Mouse (Mus musculus): Measurements from ENCODE around the gene Camsap1. TPM values are rescaled to one million over a fixed set of nuclear protein-coding genes. Genes with fewer than 3 reads are reported as not detected.

Camsap1 gene
- polyA plus RNA-seq, 1 experiment from 2014 or later = 14.1 TPM

- Histone ChIP-seq H3K27ac (ENCODE audit: low read depth, low read length) (no peak overlapping the region; the same call in 1 of the 2 replicates), H3K4me2 (no peak overlapping the region), H3K9ac (ENCODE audit: low read depth, low read length) (no peak overlapping the region), H3K27me3 (ENCODE audit: control insufficient read depth, insufficient read depth, low read length) (no peaks in the 10 kb centered on the region), H3K9me3 (replicated peaks; ENCODE audit: control insufficient read depth, low read length) (no peaks in the 10 kb centered on the region), H3K36me3 (ENCODE audit: control insufficient read depth, insufficient read depth, low read length) (peaks cover 2% of the 10 kb centered on the region; the same call in 1 of the 2 replicates), H3K4me1 (ENCODE audit: control insufficient read depth, insufficient read depth, low read length) (peaks cover 19% of the 10 kb centered on the region), H3K4me3 (ENCODE audit: low read depth, low read length) (no peak overlapping the region)
- no peak for ATAC-seq (replicated peaks; ENCODE audit: insufficient number of reproducible peaks, low FRiP score, low TSS enrichment)
- WGBS (ENCODE audit: insufficient replicate concordance) = 50% methylated on average over 2 of the region's 2 CpGs
These were observed 12.7 kb downstream of the Camsap1 start for GRCm38 (mm10) chr2:25970426-25970825.

- WGBS (ENCODE audit: insufficient replicate concordance) = 90% methylated on average over 4 of the region's 4 CpGs
- Histone ChIP-seq H3K27ac (ENCODE audit: low read depth, low read length) (no peak overlapping the region), H3K27me3 (ENCODE audit: control insufficient read depth, insufficient read depth, low read length) (no peaks in the 10 kb centered on the region), H3K4me3 (ENCODE audit: low read depth, low read length) (no peak overlapping the region), H3K36me3 (ENCODE audit: control insufficient read depth, insufficient read depth, low read length) (peaks cover 3% of the 10 kb centered on the region; the same call in 1 of the 2 replicates), H3K9ac (ENCODE audit: low read depth, low read length) (no peak overlapping the region), H3K9me3 (replicated peaks; ENCODE audit: control insufficient read depth, low read length) (no peaks in the 10 kb centered on the region), H3K4me1 (ENCODE audit: control insufficient read depth, insufficient read depth, low read length) (peaks cover 19% of the 10 kb centered on the region), H3K4me2 (no peak overlapping the region)
- no peak for ATAC-seq (replicated peaks; ENCODE audit: insufficient number of reproducible peaks, low FRiP score, low TSS enrichment)
These were observed 13.8 kb downstream of the Camsap1 start for GRCm38 (mm10) chr2:25969319-25969718.

- 89% methylated on average over 3 of the region's 3 CpGs for WGBS (ENCODE audit: insufficient replicate concordance)
- H3K27me3 ChIP-seq (ENCODE audit: control insufficient read depth, insufficient read depth, low read length) = no peaks in the 10 kb centered on the region
- ATAC-seq (replicated peaks; ENCODE audit: insufficient number of reproducible peaks, low FRiP score, low TSS enrichment) = no peak
- H3K4me3 ChIP-seq (ENCODE audit: low read depth, low read length) = no peak overlapping the region
- H3K4me2 ChIP-seq = no peak overlapping the region
- no peaks in the 10 kb centered on the region for H3K4me1 ChIP-seq (ENCODE audit: control insufficient read depth, insufficient read depth, low read length)
- H3K36me3 ChIP-seq (ENCODE audit: control insufficient read depth, insufficient read depth, low read length) = peaks cover 15% of the 10 kb centered on the region
- H3K9ac ChIP-seq (ENCODE audit: low read depth, low read length) = no peak overlapping the region
- H3K27ac ChIP-seq (ENCODE audit: low read depth, low read length) = no peak overlapping the region
- no peaks in the 10 kb centered on the region for H3K9me3 ChIP-seq (replicated peaks; ENCODE audit: control insufficient read depth, low read length)
These were observed 33.8 kb downstream of the Camsap1 start for GRCm38 (mm10) chr2:25949291-25949690.

- Histone ChIP-seq H3K4me3 (ENCODE audit: low read depth, low read length) (no peak overlapping the region), H3K4me2 (no peak overlapping the region), H3K27me3 (ENCODE audit: control insufficient read depth, insufficient read depth, low read length) (no peaks in the 10 kb centered on the region), H3K36me3 (ENCODE audit: control insufficient read depth, insufficient read depth, low read length) (peaks cover 25% of the 10 kb centered on the region), H3K9ac (ENCODE audit: low read depth, low read length) (no peak overlapping the region), H3K4me1 (ENCODE audit: control insufficient read depth, insufficient read depth, low read length) (no peaks in the 10 kb centered on the region), H3K9me3 (replicated peaks; ENCODE audit: control insufficient read depth, low read length) (no peaks in the 10 kb centered on the region), H3K27ac (ENCODE audit: low read depth, low read length) (no peak overlapping the region)
- WGBS (ENCODE audit: insufficient replicate concordance) = 67% methylated on average over 3 of the region's 3 CpGs
- ATAC-seq (replicated peaks; ENCODE audit: insufficient number of reproducible peaks, low FRiP score, low TSS enrichment) = no peak
These were observed 35.1 kb downstream of the Camsap1 start for GRCm38 (mm10) chr2:25947950-25948349.

DNA sequence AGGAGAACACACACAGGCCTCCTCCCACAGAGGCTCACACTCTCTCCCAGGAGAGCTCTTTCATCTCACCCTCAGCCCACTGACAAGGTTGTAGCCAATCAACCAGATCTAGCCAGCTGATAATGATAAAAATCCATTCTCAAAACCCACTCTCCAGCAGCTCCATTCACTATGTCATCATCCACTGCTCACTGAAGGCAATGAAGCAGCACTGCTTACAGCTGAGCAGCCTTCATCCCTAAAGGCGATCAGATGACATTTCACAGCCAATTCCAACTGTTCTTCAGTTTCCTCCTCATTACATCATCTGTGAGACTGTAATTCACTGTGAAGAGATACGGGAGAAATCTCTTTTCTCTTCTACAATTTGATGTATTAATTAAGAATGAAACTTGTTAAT, 39.3 kb downstream of the Camsap1 start:
- Histone ChIP-seq H3K4me2 (no peak overlapping the region), H3K4me1 (ENCODE audit: control insufficient read depth, insufficient read depth, low read length) (no peaks in the 10 kb centered on the region), H3K36me3 (ENCODE audit: control insufficient read depth, insufficient read depth, low read length) (peaks cover 24% of the 10 kb centered on the region), H3K27me3 (ENCODE audit: control insufficient read depth, insufficient read depth, low read length) (no peaks in the 10 kb centered on the region), H3K9me3 (replicated peaks; ENCODE audit: control insufficient read depth, low read length) (no peaks in the 10 kb centered on the region), H3K9ac (ENCODE audit: low read depth, low read length) (no peak overlapping the region), H3K27ac (ENCODE audit: low read depth, low read length) (no peak overlapping the region), H3K4me3 (ENCODE audit: low read depth, low read length) (no peak overlapping the region)
- no peak for ATAC-seq (replicated peaks; ENCODE audit: insufficient number of reproducible peaks, low FRiP score, low TSS enrichment)
- 85% methylated on average over 2 of the region's 2 CpGs for WGBS (ENCODE audit: insufficient replicate concordance)

DNA sequence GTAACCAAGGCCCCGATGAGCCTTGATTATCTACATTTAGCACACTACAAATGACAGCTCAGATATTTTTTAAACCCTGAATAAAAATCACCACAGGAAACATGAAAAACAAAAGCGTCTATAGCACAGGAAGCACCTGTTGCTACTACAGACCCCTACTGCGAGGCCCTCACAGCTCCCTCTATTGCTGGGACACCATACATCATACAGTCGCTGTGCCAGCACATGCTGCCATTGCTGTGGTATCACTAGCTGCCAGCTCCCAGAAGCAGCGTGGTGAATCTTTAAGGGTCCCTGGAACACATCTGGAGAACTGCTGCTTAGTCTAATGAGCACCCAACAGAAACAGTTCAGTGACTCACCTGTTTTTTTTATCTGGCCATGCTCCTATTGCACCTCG, 42.6 kb downstream of the Camsap1 start:
- H3K9ac ChIP-seq (ENCODE audit: low read depth, low read length) = no peak overlapping the region
- WGBS (ENCODE audit: insufficient replicate concordance) = 85% methylated on average over 6 of the region's 6 CpGs
- H3K4me3 ChIP-seq (ENCODE audit: low read depth, low read length) = no peak overlapping the region
- no peaks in the 10 kb centered on the region for H3K9me3 ChIP-seq (replicated peaks; ENCODE audit: control insufficient read depth, low read length)
- no peak overlapping the region for H3K27ac ChIP-seq (ENCODE audit: low read depth, low read length)
- ATAC-seq (replicated peaks; ENCODE audit: insufficient number of reproducible peaks, low FRiP score, low TSS enrichment) = no peak
- no peaks in the 10 kb centered on the region for H3K27me3 ChIP-seq (ENCODE audit: control insufficient read depth, insufficient read depth, low read length)
- H3K4me2 ChIP-seq = no peak overlapping the region
- H3K4me1 ChIP-seq (ENCODE audit: control insufficient read depth, insufficient read depth, low read length) = no peaks in the 10 kb centered on the region
- peaks cover 28% of the 10 kb centered on the region for H3K36me3 ChIP-seq (ENCODE audit: control insufficient read depth, insufficient read depth, low read length)

DNA sequence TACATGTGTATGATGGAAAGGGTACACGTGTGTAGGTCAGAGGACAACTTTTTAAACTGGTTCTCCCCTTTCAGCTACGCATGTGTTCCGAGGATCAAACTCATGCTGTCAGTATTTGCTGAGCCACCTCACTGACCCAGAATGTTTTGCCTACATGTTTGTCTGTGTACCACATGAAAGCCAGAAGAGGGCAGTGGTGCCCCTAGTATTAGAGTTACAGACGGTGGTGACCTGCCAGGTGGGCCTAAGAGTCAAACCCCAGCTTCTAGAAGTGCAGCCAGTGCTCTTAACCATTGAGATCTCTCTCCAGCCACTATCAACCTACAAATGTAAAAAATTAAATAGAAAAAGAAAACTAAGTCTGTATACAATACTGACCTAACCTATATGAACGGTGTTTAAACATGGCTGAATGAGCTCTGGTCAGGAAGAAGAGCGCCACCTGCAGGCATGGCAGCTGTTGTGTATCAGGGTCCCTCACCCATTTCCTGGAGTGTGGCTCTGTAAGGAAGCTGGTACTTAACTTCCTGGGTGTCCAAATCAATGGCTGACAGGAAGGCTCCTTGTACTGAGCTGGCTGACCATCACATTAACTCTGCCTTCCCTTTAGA, 51.7 kb downstream of the Camsap1 start:
- Histone ChIP-seq H3K27me3 (ENCODE audit: control insufficient read depth, insufficient read depth, low read length) (no peaks in the 10 kb centered on the region), H3K4me1 (ENCODE audit: control insufficient read depth, insufficient read depth, low read length) (no peaks in the 10 kb centered on the region), H3K36me3 (ENCODE audit: control insufficient read depth, insufficient read depth, low read length) (peaks cover 23% of the 10 kb centered on the region; the same call in 1 of the 2 replicates), H3K4me2 (no peak overlapping the region), H3K9me3 (replicated peaks; ENCODE audit: control insufficient read depth, low read length) (no peaks in the 10 kb centered on the region), H3K4me3 (ENCODE audit: low read depth, low read length) (no peak overlapping the region), H3K9ac (ENCODE audit: low read depth, low read length) (no peak overlapping the region), H3K27ac (ENCODE audit: low read depth, low read length) (no peak overlapping the region)
- 85% methylated on average over 6 of the region's 6 CpGs for WGBS (ENCODE audit: insufficient replicate concordance)
- ATAC-seq (replicated peaks; ENCODE audit: insufficient number of reproducible peaks, low FRiP score, low TSS enrichment) = no peak

DNA sequence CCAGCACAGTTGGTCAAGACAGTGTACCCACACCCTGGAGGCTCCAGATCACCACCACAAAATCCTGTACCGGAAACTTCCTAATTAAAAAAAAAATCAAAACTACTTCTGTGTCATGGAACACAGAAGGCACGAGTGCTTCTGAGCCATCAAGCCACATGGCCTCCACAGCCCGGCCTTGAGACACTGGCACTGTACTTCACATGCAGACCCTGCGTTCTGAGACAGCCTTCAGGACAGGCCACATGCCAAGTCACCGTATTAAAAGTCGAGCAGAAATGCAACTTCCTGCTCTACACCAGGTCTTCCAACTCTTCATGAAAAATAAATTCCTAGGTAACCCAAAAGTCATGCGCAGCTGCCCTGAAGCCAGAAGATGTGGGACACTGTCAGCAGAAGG, 55.3 kb downstream of the Camsap1 start:
- Histone ChIP-seq H3K9ac (ENCODE audit: low read depth, low read length) (no peak overlapping the region), H3K36me3 (ENCODE audit: control insufficient read depth, insufficient read depth, low read length) (peaks cover 8% of the 10 kb centered on the region; the same call in 1 of the 2 replicates), H3K4me3 (ENCODE audit: low read depth, low read length) (no peak overlapping the region), H3K27me3 (ENCODE audit: control insufficient read depth, insufficient read depth, low read length) (no peaks in the 10 kb centered on the region), H3K9me3 (replicated peaks; ENCODE audit: control insufficient read depth, low read length) (no peaks in the 10 kb centered on the region), H3K27ac (ENCODE audit: low read depth, low read length) (no peak overlapping the region), H3K4me2 (no peak overlapping the region), H3K4me1 (ENCODE audit: control insufficient read depth, insufficient read depth, low read length) (no peaks in the 10 kb centered on the region)
- ATAC-seq (replicated peaks; ENCODE audit: insufficient number of reproducible peaks, low FRiP score, low TSS enrichment) = no peak
- 92% methylated on average over 7 of the region's 7 CpGs for WGBS (ENCODE audit: insufficient replicate concordance)

DNA sequence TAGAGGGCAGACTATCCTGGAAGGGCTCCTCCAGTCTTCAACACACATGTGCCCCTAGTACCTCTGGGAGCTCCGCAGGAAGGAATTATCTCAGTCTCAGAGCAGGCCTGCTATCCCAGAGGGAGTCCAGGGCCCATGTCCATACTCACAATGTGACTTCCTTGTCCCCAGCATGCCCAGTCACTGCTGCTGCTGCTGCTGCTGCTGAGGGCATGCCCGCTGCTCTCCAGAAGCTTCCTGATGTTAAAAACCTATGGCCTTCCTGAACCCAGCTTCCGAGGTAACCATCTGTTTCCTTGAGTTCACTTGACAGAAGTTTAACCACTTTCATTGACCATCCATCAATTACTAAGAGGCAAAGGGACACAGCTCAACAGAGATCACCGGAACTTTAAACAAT, 58.1 kb downstream of the Camsap1 start:
- Histone ChIP-seq H3K9ac (ENCODE audit: low read depth, low read length) (no peak overlapping the region), H3K27ac (ENCODE audit: low read depth, low read length) (no peak overlapping the region), H3K4me1 (ENCODE audit: control insufficient read depth, insufficient read depth, low read length) (no peaks in the 10 kb centered on the region), H3K4me3 (ENCODE audit: low read depth, low read length) (no peak overlapping the region), H3K4me2 (no peak overlapping the region), H3K9me3 (replicated peaks; ENCODE audit: control insufficient read depth, low read length) (no peaks in the 10 kb centered on the region), H3K27me3 (ENCODE audit: control insufficient read depth, insufficient read depth, low read length) (no peaks in the 10 kb centered on the region), H3K36me3 (ENCODE audit: control insufficient read depth, insufficient read depth, low read length) (0 out of 2 replicates have a peak, but pooled peaks cover 3% of the 10 kb centered on the region)
- WGBS (ENCODE audit: insufficient replicate concordance) = 85% methylated on average over 4 of the region's 4 CpGs
- ATAC-seq (replicated peaks; ENCODE audit: insufficient number of reproducible peaks, low FRiP score, low TSS enrichment) = no peak
